Mouse (Mus musculus) kidney, embryonic 16.5 days (tissue): Measurements from ENCODE around the gene Gm44579. TPM values are rescaled to one million over a fixed set of nuclear protein-coding genes. Genes with fewer than 3 reads are reported as not detected.
A peak's percentile ranks its signal among the peaks of the same experiment; 100 is the strongest.

Experiments
- ATAC-seq: fragments of 200-750 bp; cut with Nextera tagmentation; 2 replicates; pipeline ENCODE4 v1.8.0; 2017; ENCODE audit warnings: moderate TSS enrichment; ENCODE audit not compliant: low FRiP score, low TSS enrichment
- H3K27ac ChIP-seq: fragments of 300-500 bp; sonication (generic); 2 replicates; pipeline ENCODE4 v1.5.1; 2014; ENCODE audit warnings: low read length
- H3K27me3 ChIP-seq: fragments of 300-500 bp; sonication (generic); 2 replicates; pipeline ENCODE4 v1.6.1; 2014; ENCODE audit warnings: low read length, control low read depth, mixed read lengths; ENCODE audit not compliant: insufficient read depth
- H3K36me3 ChIP-seq: fragments of 300-500 bp; sonication (generic); 2 replicates; pipeline ENCODE4 v1.6.1; 2014; ENCODE audit warnings: low read length, control low read depth, mixed read lengths; ENCODE audit not compliant: insufficient read depth
- H3K4me1 ChIP-seq: fragments of 300-500 bp; sonication (generic); 2 replicates; pipeline ENCODE4 v1.6.1; 2014; ENCODE audit warnings: low read length, control low read depth, mixed read lengths; ENCODE audit not compliant: insufficient read depth
- H3K4me2 ChIP-seq: fragments of 300-500 bp; sonication (generic); replicated peaks from 2 replicates; pipeline ENCODE4 v1.6.1; 2014; ENCODE audit warnings: low read depth, low read length
- H3K4me3 ChIP-seq: fragments of 300-500 bp; sonication (generic); 2 replicates; pipeline ENCODE4 v1.5.1; 2014; ENCODE audit warnings: mild to moderate bottlenecking, low read length
- H3K9ac ChIP-seq: fragments of 300-500 bp; sonication (generic); replicated peaks from 2 replicates; pipeline ENCODE4 v1.6.1; 2014; ENCODE audit warnings: low read length
- H3K9me3 ChIP-seq: fragments of 300-500 bp; sonication (generic); 2 replicates; pipeline ENCODE4 v1.6.1; 2016; ENCODE audit warnings: low read length, control low read depth
- WGBS: fragments of 180-500 bp; shearing (Covaris S2); extraction: QIAGEN DNeasy Blood & Tissue Kit; methylation state at CpG from one replicate; pipeline ENCODE4 v1.1.7; 2014; 5-methylcytosine and 5-hydroxymethylcytosine counted together
- polyA plus RNA-seq: library from polyadenylated mRNA; unstranded; fragments of >200 nt; fragmentation: Nextera tagmentation; extraction: Ambion mirVana; gene quantifications from 2 replicates; pipeline ENCODE4 v1.2.1, GENCODE M21; 2015

Gm44579 gene
- polyA plus RNA-seq, 1 experiment from 2014 or later: not detected

GRCm38 (mm10) chr15:98213336-98213870 lies 7.4 kb downstream of the Gm44579 start:
- Histone ChIP-seq H3K9me3 (no peaks in the 10 kb centered on the region), H3K36me3 (no peaks in the 10 kb centered on the region), H3K4me1 (no peaks in the 10 kb centered on the region), H3K4me2 (no peak overlapping the region), H3K4me3 (no peak overlapping the region), H3K27ac (no peak overlapping the region), H3K27me3 (no peaks in the 10 kb centered on the region), H3K9ac (no peak overlapping the region)
- 63% methylated on average over 5 of the region's 5 CpGs for WGBS
- no peak for ATAC-seq

DNA sequence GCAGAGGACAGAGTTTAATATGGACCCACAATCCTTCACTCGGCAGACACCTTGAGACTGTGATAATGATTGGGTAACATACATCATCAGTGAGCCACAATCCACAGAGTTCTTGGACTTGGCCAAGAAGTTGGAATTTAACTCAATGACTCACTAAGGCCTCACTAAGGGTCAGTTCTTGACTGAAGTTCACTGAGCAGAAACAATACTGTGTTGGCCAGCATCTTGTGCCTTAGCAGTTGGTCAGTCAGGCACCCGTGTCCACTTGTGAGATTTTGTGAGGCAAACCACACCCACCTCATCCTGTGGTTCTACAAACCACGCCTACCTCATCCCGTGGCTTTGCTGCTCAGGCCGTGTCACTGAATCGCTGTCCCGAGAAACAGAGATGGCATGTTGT lies 11.1 kb downstream of the Gm44579 start:
- no peak overlapping the region for H3K27ac ChIP-seq
- H3K27me3 ChIP-seq: no peaks in the 10 kb centered on the region
- ATAC-seq: peak; percentile 81
- no peaks in the 10 kb centered on the region for H3K9me3 ChIP-seq
- WGBS: 76% methylated on average over 7 of the region's 7 CpGs
- H3K4me3 ChIP-seq: no peak overlapping the region
- H3K4me2 ChIP-seq: no peak overlapping the region
- H3K36me3 ChIP-seq: no peaks in the 10 kb centered on the region
- H3K4me1 ChIP-seq: no peaks in the 10 kb centered on the region
- no peak overlapping the region for H3K9ac ChIP-seq

DNA sequence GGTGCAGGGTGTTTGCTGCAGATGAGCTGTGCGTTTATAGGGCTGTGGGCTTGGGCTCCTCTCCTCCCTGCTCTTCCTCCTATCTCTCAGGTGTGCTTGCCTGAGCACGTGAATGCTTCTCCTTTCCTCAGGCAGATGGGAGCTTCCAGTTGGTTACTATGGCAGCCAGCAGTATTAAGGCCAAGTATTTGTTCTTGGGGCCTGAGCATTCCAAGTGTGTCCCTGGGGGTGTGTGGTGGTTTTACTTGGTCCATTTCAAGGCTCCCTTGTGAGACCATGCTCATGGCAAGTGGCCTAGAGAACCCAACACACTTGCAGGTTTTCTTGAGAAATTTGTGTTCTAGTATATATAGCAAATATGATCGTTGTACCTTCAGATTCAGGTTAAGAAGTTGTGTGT lies 25.3 kb downstream of the Gm44579 start, which contains the start of gene Olfr288:
TSS of gene Olfr288 (minus strand) at position 101 of the 400 bp plus-strand sequence.
- no peak within 1 kb of the TSS for H3K9ac ChIP-seq
- no peaks in the 10 kb centered on the region for H3K36me3 ChIP-seq
- H3K4me1 ChIP-seq: no peaks in the 10 kb centered on the region
- H3K4me2 ChIP-seq: no peak within 1 kb of the TSS
- H3K27ac ChIP-seq: no peak within 1 kb of the TSS
- H3K4me3 ChIP-seq: no peak within 1 kb of the TSS
- H3K27me3 ChIP-seq: no peaks in the 10 kb centered on the region
- no peak for ATAC-seq
- H3K9me3 ChIP-seq: no peaks in the 10 kb centered on the region
- WGBS: 61% methylated on average over 3 of the region's 3 CpGs

DNA sequence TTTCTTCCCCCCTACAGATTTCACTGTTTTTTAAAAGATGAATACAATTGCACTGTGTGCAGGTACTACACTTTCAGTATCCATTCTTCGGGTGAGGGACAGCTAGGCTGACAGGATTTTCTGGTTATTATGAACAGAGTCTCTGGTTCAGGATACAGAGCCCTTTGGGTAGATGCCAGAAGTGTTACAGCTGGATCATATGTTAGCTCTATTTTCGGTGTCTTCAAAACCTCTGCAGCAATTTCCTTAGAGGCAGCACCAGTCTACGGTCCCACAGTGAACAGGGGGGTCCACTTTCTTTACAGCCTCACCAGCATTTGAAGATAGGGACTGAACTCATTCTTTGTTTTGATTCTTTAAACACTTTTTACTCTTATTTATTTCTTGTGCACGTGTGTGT lies 36.3 kb downstream of the Gm44579 start:
- Histone ChIP-seq H3K36me3 (no peaks in the 10 kb centered on the region), H3K4me1 (peaks cover 18% of the 10 kb centered on the region), H3K27me3 (no peaks in the 10 kb centered on the region), H3K9ac (no peak overlapping the region), H3K4me2 (no peak overlapping the region), H3K4me3 (no peak overlapping the region), H3K27ac (no peak overlapping the region), H3K9me3 (no peaks in the 10 kb centered on the region)
- 69% methylated on average over 4 of the region's 4 CpGs for WGBS
- ATAC-seq: no peak

- H3K9ac ChIP-seq: no peak overlapping the region
- H3K9me3 ChIP-seq: no peaks in the 10 kb centered on the region
- H3K27me3 ChIP-seq: peaks cover 1% of the 10 kb centered on the region; the same call in 1 of the 2 replicates
- H3K4me3 ChIP-seq: no peak overlapping the region
- peak; percentile 9; the same call in 1 of the 2 replicates for ATAC-seq
- WGBS: 44% methylated on average over 12 of the region's 12 CpGs
- peaks cover 18% of the 10 kb centered on the region for H3K4me1 ChIP-seq
- no peaks in the 10 kb centered on the region for H3K36me3 ChIP-seq
- H3K27ac ChIP-seq: no peak overlapping the region; the same call in 1 of the 2 replicates
- peak overlapping the region; percentile 81 for H3K4me2 ChIP-seq
These were observed 38.8 kb downstream of the Gm44579 start for GRCm38 (mm10) chr15:98181856-98182570.

DNA sequence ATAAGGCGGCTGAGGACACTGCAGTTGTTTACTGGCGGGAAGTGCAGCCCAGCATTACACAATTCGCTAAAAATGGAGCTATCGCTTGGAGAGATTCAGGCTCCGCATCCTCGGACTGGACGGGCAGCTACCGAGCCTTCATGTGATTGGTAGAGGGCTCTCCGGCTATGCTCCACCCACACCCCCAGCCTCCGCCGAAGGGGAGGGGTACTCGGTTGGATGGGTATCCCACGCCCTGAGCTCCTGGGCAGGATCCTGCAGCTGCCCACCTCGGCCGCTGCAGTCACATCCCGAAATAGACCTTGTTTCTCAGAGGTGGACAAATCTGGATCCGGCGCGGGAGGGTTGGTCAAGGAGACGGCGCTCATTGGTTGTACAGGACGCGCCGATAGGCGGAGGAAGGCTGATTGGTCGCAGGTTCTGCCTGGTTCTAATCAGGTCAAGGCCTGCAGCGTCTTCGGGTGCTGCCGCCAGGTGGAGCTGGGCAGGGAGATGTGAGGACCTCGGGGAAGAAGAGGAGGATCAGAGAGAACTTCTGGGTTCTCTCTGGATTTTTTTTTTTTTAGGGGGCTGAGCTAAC lies 39.6 kb downstream of the Gm44579 start:
- H3K4me1 ChIP-seq: peaks cover 18% of the 10 kb centered on the region
- under 1% methylated on average over 30 of the region's 30 CpGs for WGBS
- no peaks in the 10 kb centered on the region for H3K9me3 ChIP-seq
- no peaks in the 10 kb centered on the region for H3K36me3 ChIP-seq
- peak overlapping the region; percentile 58 for H3K4me3 ChIP-seq
- peak overlapping the region; percentile 75 for H3K27ac ChIP-seq
- peak overlapping the region; percentile 54 for H3K9ac ChIP-seq
- peaks cover 5% of the 10 kb centered on the region; the same call in 1 of the 2 replicates for H3K27me3 ChIP-seq
- H3K4me2 ChIP-seq: peak overlapping the region; percentile 81
- peak; percentile 98 for ATAC-seq

DNA sequence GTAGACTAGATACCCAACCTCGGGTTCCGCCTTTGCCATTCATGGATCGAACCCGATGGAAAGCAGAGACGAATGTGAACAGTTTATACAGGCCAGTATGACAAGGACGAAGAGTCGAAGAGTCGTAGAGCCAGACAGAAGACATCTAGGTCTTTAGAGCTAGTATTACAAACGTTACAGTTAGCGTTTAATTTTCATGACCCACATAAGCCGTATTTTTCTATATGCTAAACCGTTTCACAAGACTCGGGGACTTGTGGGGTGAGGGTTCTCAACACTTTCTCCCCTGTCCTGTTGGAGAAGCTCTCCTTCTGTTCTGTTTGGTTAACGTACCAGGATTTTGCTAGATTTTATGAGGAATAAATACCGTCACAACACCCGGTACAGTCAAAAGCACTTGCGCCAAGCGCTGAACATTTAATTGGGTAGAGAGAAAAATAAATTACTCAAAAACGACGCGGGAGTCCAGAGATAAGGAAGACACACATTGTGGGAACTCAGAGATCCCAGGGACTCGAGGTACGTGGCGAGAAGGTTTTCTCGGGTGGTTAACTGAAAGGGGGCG lies 40.1 kb downstream of the Gm44579 start:
- ATAC-seq: no peak

DNA sequence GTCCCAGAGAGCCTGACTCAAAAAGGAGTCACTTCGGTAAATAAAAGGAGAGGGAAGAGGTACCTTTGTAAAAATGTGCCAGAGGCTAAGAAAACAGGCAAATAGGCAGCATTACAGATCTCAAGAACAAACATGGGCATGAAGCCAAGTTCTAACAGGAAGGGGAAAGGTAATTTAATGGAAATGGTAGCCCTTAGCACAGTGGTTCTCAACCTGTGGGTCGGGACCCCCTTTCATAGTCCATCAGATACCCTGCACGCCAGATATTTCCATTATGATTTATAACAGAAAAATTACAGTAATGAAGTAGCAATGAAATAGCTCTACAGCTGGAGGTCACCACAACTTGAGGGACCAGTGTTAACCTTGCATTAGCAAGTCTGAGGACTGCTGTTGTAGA lies 43.5 kb downstream of the Gm44579 start:
- Histone ChIP-seq H3K4me2 (no peak overlapping the region), H3K4me3 (no peak overlapping the region), H3K9me3 (no peaks in the 10 kb centered on the region), H3K27ac (no peak overlapping the region), H3K36me3 (no peaks in the 10 kb centered on the region), H3K9ac (no peak overlapping the region), H3K27me3 (peaks cover 5% of the 10 kb centered on the region; the same call in 1 of the 2 replicates), H3K4me1 (peaks cover 16% of the 10 kb centered on the region)
- no peak for ATAC-seq
- 58% methylated on average over 3 of the region's 3 CpGs for WGBS

More for the DNA sequence above, 40.1 kb downstream of the Gm44579 start:
- 4% methylated on average over 26 of the region's 26 CpGs for WGBS
- Histone ChIP-seq H3K27me3 (peaks cover 5% of the 10 kb centered on the region; the same call in 1 of the 2 replicates), H3K4me2 (peak overlapping the region; percentile 81), H3K36me3 (no peaks in the 10 kb centered on the region), H3K9ac (peak overlapping the region; percentile 54), H3K4me3 (peak overlapping the region; percentile 58), H3K27ac (peak overlapping the region; percentile 75), H3K4me1 (peaks cover 18% of the 10 kb centered on the region), H3K9me3 (no peaks in the 10 kb centered on the region)

DNA sequence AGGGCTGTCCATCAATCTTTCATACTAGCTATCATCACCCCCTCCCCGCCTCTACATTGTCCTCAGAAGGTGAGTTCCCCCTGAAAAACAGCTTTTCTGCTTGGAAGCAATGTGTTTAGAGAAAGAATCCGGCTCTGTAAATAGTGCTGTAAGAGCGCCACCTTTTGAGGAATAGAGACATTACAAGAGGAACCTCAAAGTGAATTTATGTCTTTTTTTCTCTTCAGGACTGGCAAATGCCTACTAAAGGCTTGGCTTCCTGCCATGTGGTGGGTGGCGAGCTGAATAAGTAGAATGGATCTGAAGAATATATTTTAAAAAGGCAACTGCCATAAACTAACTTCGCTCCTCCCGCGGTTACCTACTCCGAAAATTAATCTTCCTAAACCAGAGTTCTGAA lies 47.0 kb downstream of the Gm44579 start:
- Histone ChIP-seq H3K27me3 (peaks cover 29% of the 10 kb centered on the region), H3K9ac (no peak overlapping the region), H3K4me3 (no peak overlapping the region), H3K36me3 (no peaks in the 10 kb centered on the region), H3K9me3 (no peaks in the 10 kb centered on the region), H3K4me2 (no peak overlapping the region), H3K4me1 (peaks cover 7% of the 10 kb centered on the region; the same call in 1 of the 2 replicates), H3K27ac (no peak overlapping the region)
- ATAC-seq: no peak
- 38% methylated on average over 8 of the region's 8 CpGs for WGBS
